Mouse (Mus musculus): ENCODE measurements around the gene Cfap45. TPM values are rescaled to one million over a fixed set of nuclear protein-coding genes. Genes with fewer than 3 reads are reported as not detected.

Gene Cfap45
- total RNA-seq, 4 experiments from 2014 or later = 0.17 to 0.62 (median 0.36) TPM

DNA sequence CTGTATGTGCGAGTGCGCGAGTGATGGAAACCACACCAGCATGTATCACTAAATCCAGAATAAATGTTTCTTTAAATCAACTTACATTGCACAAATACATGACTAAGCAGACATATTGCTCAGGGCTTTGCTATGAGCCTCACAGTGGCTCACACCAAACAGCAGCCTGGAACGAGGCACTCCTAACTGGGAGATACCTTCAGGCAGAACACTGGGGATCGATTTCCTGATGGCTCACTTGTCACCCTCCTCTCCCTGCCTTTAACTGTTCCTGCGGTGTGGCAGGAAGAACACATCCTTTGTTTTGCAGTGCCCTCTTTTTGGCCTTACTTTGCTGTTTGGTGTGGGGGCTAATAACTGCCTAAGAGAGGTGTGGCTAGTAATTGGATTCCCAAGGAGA, 957 bp upstream of the Cfap45 start:
- DNase-seq = no peak

GRCm38 (mm10) chr1:172522524-172522923, 1.9 kb downstream of the Cfap45 start:
- no peak for DNase-seq

DNA sequence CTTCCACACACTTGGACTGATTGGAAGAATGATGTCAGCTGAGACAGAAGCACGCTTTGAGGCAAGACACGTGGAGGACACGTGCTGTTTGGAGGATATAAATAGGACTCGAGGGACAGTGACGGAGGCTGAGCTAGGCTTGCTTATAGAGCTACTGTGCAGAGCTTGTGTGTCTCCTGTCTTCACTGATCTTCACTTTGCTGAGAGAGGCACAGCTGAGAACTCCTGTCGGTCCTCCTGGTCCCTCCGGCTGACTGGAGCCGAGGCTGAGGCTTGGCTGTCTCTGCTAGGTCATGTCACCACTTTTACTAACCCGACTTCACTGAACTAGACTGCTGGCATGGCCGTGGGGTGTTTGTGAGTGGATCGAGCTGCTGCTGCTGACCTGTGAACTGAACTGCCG, 3.1 kb downstream of the Cfap45 start:
- DNase-seq = no peak

GRCm38 (mm10) chr1:172525027-172525764, 4.6 kb downstream of the Cfap45 start:
- DNase-seq = peak; percentile 39

- no peak for DNase-seq
Observed at GRCm38 (mm10) chr1:172525971-172526370, 5.4 kb downstream of the Cfap45 start.

GRCm38 (mm10) chr1:172526380-172527081, 5.9 kb downstream of the Cfap45 start:
- DNase-seq = no peak

- DNase-seq = no peak
Observed at GRCm38 (mm10) chr1:172527431-172527830, 6.8 kb downstream of the Cfap45 start.

GRCm38 (mm10) chr1:172528701-172529100, 8.1 kb downstream of the Cfap45 start:
- DNase-seq = peak; percentile 82

DNA sequence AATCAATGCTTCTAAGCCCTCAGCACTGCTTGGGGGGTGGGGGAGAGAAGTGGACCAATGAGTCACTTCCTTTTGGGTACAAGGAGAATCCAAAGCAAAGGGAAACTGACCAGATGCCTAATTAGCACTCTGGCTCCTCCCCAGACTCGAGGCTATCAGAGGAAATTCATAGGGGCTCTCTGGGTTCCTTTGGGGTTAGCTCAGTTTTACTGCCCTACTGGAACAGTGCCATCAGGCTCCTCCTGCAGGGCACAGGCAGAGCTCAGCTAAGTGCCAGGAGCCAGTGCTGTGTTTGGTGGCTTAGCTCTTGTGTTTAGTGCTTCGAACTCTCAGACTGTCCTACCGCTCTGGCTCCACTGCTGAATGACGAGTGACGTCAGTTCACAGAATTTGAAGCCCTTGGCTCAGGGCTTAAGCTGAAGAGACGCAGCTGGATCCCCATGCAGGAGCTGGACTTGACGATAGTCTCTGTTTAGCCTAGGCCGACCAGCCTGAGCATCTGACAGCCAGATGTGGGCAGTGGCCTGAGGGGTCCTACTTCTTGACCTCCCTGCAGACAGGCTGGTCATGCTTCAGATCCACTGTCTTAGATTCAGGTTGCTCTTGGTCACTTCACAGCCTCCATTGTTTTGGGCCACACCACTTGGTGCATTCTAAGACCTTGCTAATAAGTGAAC, 10.1 kb downstream of the Cfap45 start:
- no peak for DNase-seq

- no peak for DNase-seq
Observed at GRCm38 (mm10) chr1:172532551-172532950, 11.9 kb downstream of the Cfap45 start.

- DNase-seq = no peak
Observed at GRCm38 (mm10) chr1:172535116-172535515, 14.5 kb downstream of the Cfap45 start.

- no peak for DNase-seq
Observed at GRCm38 (mm10) chr1:172539827-172540226, 19.2 kb downstream of the Cfap45 start.

DNA sequence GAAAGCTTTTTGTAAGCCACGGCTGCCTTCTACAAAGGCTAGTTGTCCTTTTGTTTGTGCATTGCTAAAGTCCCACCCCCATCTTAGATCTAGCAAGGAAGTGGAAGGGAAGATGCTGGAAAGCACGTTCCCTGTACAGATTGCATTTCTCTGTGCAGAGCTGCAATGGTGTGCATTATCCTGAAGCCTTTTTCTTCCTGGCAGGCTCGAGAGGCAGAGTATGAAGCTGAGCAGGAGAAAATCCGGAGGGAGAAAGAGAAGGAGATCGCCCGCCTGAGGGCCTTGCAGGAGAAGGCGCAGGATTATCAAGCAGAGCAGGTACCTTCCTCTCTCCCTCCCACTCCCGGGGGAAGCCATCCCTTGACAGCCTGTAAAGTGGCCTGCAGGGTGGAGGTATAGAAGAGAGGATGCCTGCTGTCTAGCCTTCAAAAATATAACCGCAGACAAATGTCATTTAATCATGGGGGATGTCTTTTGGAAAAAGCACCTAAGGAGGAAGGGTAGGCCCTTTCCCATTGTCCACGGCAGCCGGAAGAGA, 19.8 kb downstream of the Cfap45 start:
- no peak for DNase-seq

- no peak for DNase-seq
Observed at GRCm38 (mm10) chr1:172546062-172546461, 25.5 kb downstream of the Cfap45 start.

DNA sequence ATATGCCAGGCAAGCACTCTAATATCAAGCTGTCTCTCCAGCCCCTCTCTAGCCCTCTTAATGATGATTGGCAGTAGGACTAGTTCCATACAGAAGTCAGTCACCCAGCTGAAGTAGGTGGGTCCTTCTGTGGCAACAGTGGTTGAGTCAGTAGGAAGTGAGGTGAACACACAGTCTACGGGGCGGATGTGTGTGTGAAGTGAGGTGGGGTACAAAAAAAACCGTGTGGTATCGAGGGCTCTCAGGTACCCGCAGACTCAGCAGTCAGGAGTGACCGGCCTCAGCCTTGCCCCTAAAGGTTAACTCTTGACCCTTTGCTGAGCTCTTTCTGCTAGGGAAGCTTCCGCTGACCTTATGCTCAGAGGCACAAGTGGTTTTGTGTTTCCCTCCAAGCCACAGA, 27.9 kb downstream of the Cfap45 start:
- DNase-seq = no peak

GRCm38 (mm10) chr1:172549314-172549713, 28.7 kb downstream of the Cfap45 start:
- no peak for DNase-seq

- DNase-seq = no peak
Observed at GRCm38 (mm10) chr1:172549717-172550116, 29.1 kb downstream of the Cfap45 start.

GRCm38 (mm10) chr1:172550551-172550951, 29.9 kb downstream of the Cfap45 start:
- no peak for DNase-seq

GRCm38 (mm10) chr1:172551009-172551408, 30.4 kb downstream of the Cfap45 start:
- DNase-seq = no peak

- no peak for DNase-seq
Observed at GRCm38 (mm10) chr1:172552623-172553022, 32.0 kb downstream of the Cfap45 start.

GRCm38 (mm10) chr1:172555638-172556037, 35.0 kb downstream of the Cfap45 start, which contains the start of gene Vsig8:
Vsig8 (plus strand) TSS chr1:172555938.
- no peak for DNase-seq

DNA sequence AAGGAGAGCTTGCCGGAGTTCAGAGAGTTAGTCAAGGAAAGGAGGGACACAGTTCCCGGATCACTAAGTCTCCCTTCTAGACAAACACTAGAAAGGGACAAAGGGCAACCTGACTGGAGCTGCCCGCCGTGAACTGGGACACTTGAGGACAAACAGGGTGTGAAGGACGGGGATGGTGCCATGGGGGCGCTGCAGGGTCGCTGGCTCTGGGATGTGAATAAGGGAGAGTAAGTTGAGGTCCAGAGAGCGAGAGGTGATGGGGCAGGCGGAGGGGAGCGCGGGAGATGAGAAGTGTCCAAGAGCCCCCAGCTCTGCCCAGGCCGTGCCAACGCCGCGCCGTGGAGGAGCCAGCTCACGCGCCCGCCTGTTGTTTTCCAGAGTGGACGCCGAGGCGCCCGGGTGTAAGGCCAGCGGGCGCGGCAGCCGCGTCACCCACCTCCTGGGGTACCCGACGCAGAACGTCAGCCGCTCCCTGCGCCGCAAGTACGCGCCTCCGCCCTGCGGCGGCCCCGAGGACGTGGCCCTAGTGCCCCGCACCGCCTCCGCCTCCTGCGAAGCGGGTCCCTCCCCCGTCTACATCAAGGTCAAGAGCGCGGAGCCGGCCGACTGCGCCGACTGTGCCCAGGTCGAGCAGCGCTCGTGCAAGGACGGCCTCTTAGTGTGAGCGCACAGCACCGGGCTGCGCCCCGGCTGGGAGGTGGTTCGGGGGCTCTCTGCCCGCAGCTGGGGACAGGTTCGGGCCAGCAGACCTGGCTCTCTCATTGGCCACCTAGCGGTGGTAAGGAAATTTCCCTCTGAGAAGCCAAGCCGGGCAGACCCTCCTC, 42.3 kb downstream of the Cfap45 start:
- DNase-seq = peak; percentile 76
